Mouse (Mus musculus): ENCODE data around the gene Apobec3. TPM values are rescaled to one million over a fixed set of nuclear protein-coding genes. Genes with fewer than 3 reads are reported as not detected.

Gene Apobec3
- total RNA-seq (2015) (129 and 148 TPM in 2 replicates), total RNA-seq (2017) (124 and 125 TPM in 2 replicates)

- ATAC-seq (ENCODE audit: poor library complexity, severe bottlenecking), result peak; percentile 64
These were observed at the start of gene Apobec3 for GRCm38 (mm10) chr15:79891436-79892212. Apobec3 (plus strand) TSS chr15:79891659.

GRCm38 (mm10) chr15:79842985-79843384, 48.5 kb upstream of the Apobec3 start:
- ATAC-seq (ENCODE audit: poor library complexity, severe bottlenecking), result no peak

GRCm38 (mm10) chr15:79845986-79846385, 45.5 kb upstream of the Apobec3 start:
- no peak for ATAC-seq (ENCODE audit: poor library complexity, severe bottlenecking)

GRCm38 (mm10) chr15:79847100-79847499, 44.4 kb upstream of the Apobec3 start:
- no peak for ATAC-seq (ENCODE audit: poor library complexity, severe bottlenecking)

GRCm38 (mm10) chr15:79850143-79850542, 41.3 kb upstream of the Apobec3 start:
- ATAC-seq (ENCODE audit: poor library complexity, severe bottlenecking), result no peak

- ATAC-seq (ENCODE audit: poor library complexity, severe bottlenecking), result no peak
These were observed 32.5 kb upstream of the Apobec3 start for GRCm38 (mm10) chr15:79858979-79859378.

GRCm38 (mm10) chr15:79859821-79860220, 31.6 kb upstream of the Apobec3 start:
- no peak for ATAC-seq (ENCODE audit: poor library complexity, severe bottlenecking)

- no peak for ATAC-seq (ENCODE audit: poor library complexity, severe bottlenecking)
These were observed 24.0 kb upstream of the Apobec3 start for GRCm38 (mm10) chr15:79867260-79868002.

GRCm38 (mm10) chr15:79873545-79873944, 17.9 kb upstream of the Apobec3 start:
- ATAC-seq (ENCODE audit: poor library complexity, severe bottlenecking), result no peak

GRCm38 (mm10) chr15:79873995-79874394, 17.5 kb upstream of the Apobec3 start:
- ATAC-seq (ENCODE audit: poor library complexity, severe bottlenecking), result no peak

- ATAC-seq (ENCODE audit: poor library complexity, severe bottlenecking), result no peak
These were observed 16.0 kb upstream of the Apobec3 start for GRCm38 (mm10) chr15:79875261-79875995.

GRCm38 (mm10) chr15:79878725-79879136, 12.7 kb upstream of the Apobec3 start:
- ATAC-seq (ENCODE audit: poor library complexity, severe bottlenecking), result no peak

GRCm38 (mm10) chr15:79879319-79879718, 12.1 kb upstream of the Apobec3 start:
- no peak for ATAC-seq (ENCODE audit: poor library complexity, severe bottlenecking)

GRCm38 (mm10) chr15:79880477-79880876, 11.0 kb upstream of the Apobec3 start:
- ATAC-seq (ENCODE audit: poor library complexity, severe bottlenecking), result no peak

- ATAC-seq (ENCODE audit: poor library complexity, severe bottlenecking), result no peak
These were observed 8.7 kb upstream of the Apobec3 start for GRCm38 (mm10) chr15:79882623-79883267.

GRCm38 (mm10) chr15:79883352-79883822, 8.1 kb upstream of the Apobec3 start:
- ATAC-seq (ENCODE audit: poor library complexity, severe bottlenecking), result peak; percentile 99

GRCm38 (mm10) chr15:79884820-79885219, 6.6 kb upstream of the Apobec3 start:
- ATAC-seq (ENCODE audit: poor library complexity, severe bottlenecking), result no peak

GRCm38 (mm10) chr15:79892213-79892541, 718 bp downstream of the Apobec3 start:
- peak; percentile 79 for ATAC-seq (ENCODE audit: poor library complexity, severe bottlenecking)

- ATAC-seq (ENCODE audit: poor library complexity, severe bottlenecking), result peak; percentile 39; the same call in 1 of the 2 replicates
These were observed 1.8 kb downstream of the Apobec3 start for GRCm38 (mm10) chr15:79892995-79893823.

- ATAC-seq (ENCODE audit: poor library complexity, severe bottlenecking), result no peak
These were observed 2.3 kb downstream of the Apobec3 start for GRCm38 (mm10) chr15:79893824-79894123.

All from megakaryocyte, adult 5-6 weeks (primary cell).